Mouse (Mus musculus): Measurements from ENCODE around the gene Acp6.

The Acp6 gene

DNA sequence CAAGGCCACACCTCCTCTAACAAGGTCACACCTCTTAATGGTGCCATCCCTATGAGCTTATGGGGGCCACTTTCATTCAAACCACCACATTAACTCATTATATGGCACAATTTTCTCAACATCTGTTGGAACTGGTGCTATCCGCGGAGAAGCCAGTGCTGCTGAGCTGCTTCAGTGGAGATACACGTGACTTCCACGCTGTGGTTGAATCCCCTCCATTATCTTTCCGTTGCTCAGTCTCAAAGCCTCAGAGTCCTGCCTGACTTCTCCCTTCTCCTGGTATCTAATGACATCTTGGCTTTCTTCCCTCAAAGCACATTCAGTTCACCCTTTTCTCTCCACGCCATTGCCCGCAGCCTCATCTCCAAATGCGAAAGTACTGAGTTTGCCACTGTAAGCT lies 38.0 kb downstream of the Acp6 start:
- no peak for DNase-seq (ENCODE audit: low spot score)

- no peak for DNase-seq (ENCODE audit: low spot score)
Observed at GRCm38 (mm10) chr3:97199261-97199660, 40.7 kb downstream of the Acp6 start.

GRCm38 (mm10) chr3:97201943-97202342 lies 43.4 kb downstream of the Acp6 start:
- peak; percentile 80 for DNase-seq (ENCODE audit: low spot score)

- no peak for DNase-seq (ENCODE audit: low spot score)
Observed at GRCm38 (mm10) chr3:97203880-97204279, 45.3 kb downstream of the Acp6 start.

DNA sequence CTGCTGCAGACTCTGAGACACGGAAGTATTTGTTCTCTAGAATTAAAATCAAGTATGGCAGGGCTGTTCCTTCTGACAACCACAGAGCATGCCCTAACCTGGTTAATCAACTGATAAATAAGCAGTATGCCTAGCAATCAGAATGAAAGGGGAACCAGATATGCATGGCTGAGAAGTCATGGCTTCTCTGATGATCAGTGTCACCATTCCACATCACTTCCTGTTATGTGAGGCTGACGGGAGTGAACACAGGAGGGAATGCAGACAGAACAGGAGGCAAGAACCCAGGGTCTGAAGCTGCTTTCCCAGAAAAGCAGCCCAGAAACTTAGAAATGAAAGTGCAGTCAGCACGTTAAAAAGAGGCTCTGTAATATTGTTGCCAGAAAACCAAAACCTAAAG lies 47.9 kb downstream of the Acp6 start:
- DNase-seq (ENCODE audit: low spot score), result no peak

- no peak for DNase-seq (ENCODE audit: low spot score)
Observed at GRCm38 (mm10) chr3:97209351-97209750, 50.8 kb downstream of the Acp6 start.

DNA sequence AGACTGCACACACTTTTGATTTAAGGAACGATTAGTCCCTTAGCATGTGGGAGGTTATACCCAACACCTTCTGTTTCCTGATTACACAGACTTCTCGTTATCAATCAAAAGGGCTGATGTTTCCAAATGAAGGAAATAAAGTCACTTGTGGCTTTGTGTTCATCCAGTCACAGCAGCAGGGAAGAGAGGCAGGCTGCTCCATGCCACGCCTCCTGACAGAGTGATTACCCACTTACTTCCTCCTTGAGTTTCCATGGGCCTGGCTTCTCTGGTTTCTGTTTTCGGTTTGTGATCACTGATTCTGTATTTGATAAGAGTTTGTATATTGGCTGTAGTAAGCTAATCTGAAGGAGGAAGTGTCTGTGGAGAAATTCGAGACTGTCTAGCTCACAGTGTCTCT lies 52.6 kb downstream of the Acp6 start:
- no peak for DNase-seq (ENCODE audit: low spot score)

GRCm38 (mm10) chr3:97213871-97214270 lies 55.3 kb downstream of the Acp6 start:
- no peak for DNase-seq (ENCODE audit: low spot score)

GRCm38 (mm10) chr3:97214439-97214838 lies 55.9 kb downstream of the Acp6 start:
- DNase-seq (ENCODE audit: low spot score), result no peak

DNA sequence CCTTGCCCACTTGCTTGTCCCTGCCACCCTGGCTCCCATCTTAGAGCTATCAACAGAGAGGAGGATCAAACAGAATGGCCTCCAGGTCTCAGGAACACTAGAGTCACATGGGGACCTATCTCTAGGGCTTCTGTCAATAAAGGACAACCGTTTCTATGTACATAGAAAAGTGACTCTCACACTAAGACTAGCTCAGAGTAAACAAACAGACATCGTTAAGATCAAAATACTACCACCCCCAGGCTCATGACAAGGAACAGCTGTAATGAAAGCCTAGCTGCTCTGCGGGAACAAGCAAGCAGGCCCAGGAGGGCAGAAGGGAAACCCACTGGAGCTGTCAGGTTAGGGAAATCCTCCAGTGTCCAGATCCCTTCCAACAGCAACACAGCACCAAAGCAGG lies 56.9 kb downstream of the Acp6 start:
- DNase-seq (ENCODE audit: low spot score), result no peak

GRCm38 (mm10) chr3:97223261-97223660 lies 64.7 kb downstream of the Acp6 start:
- DNase-seq (ENCODE audit: low spot score), result no peak

DNA sequence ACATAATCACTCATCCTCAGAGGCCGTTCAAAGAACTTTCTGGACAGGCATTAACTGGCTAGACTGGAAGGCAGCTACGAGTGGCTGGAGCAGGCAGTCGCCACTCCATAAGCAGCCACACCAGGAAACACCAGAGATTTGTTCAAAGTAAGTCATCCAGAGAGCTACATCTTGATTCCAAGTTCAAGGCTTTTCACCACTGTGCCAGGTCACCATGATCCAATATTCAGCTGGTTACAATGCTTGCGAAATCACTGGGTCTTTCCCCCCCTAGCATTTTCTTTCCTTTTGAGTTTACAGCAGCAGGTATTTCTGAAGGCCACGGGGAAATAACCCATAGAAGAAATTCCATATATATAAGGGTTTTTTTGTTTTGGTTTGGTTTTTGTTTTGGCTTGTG lies 66.7 kb downstream of the Acp6 start:
- no peak for DNase-seq (ENCODE audit: low spot score)

DNA sequence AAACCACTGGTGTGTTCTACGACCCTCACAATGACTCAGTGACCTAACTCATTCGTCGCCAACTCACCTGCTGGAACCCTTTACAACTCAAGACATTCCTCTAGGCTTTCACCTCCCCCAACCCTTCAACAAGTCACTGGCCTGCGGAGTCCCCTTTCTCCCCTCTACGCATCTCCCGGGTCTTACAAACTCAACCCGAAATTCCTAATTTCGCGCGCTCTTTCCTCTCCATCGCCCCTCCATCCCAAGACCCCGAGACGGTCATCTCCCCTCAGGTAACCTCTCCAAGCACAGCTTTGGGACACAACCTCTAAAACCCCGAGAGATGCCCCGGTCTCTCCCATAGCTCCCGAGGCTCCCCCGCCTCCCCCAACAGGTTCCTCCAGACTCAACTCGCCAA lies 68.1 kb downstream of the Acp6 start:
- no peak for DNase-seq (ENCODE audit: low spot score)

Measured in testis, postnatal 10 days (tissue).